Mouse (Mus musculus): ENCODE results near the gene Selenof.
A peak's percentile ranks its signal among the peaks of the same experiment; 100 is the strongest.

The Selenof gene

DNA sequence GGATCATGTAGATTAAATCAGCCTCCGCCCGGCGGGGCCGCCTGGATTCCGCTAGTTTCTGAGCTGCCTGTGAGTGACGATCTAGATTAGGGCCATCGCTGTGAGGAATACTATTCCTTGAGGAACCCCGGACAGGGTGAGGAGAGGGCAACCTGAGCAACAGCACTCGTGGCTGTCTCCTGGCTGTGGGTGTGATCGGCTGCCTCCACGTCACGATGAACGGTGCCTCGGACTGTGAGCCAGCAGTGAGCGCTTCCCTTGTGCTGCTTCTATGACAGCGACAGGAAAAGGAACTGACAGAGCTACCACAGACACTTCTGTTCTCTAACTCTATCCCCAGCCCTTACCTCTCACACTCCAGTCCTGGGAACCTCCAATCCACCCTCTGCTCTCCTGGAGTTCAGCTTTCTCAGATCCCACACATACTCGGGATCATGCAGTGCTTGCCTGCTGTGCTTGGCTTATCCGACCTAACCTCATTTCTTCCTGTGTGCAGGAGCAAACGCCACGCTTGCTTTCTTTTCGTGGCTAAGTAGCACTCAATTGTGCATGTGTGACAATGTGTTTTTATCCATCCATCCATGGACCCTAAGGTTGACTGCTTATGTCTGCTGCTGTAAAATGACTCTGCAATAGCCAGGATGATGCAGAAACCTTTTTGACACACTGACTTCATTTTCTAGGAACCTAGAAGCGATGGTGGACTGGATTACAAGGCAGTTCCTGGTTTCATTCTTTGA lies 8.4 kb upstream of the Selenof start:
- no peak for DNase-seq (ENCODE audit: extremely low spot score, low spot score)

DNA sequence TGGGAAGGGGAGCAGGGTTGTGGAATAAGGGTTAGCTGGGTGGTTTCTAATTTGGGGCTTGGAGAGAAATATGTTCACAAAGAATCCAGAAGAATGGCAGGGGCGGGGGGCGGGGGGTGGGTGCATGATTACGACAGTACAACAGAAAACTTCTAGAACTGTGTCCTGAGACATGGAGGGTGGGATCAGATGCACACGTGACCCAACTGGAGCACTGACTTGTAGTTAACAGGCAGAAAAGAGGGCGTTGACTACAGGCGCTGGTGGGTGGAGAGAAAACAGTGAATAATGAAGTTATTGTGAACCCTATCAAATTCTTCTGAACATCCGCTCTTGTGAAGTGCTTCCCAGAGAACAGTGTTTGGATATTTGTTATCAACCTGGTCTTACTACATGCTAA lies 6.2 kb upstream of the Selenof start:
- no peak for DNase-seq (ENCODE audit: extremely low spot score, low spot score)

DNA sequence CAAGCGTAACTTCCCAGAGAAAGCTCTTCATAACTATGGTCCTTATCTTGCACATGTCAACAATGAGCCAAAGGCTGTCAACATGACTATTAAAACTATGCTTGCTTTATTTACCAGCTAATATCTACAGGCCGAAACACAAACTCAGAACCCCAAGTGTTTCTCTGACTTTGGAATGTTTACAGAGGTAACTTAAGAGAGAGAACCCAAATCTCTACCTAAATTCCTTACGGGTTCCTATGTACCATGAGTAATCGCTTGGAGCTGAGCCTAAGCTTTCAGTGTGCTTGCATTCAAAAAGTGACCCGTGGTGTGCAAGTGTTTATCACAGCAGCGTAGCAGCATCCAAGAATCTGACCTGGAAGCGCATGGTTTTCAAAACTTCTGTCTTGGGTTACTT lies 4.9 kb upstream of the Selenof start:
- DNase-seq (ENCODE audit: extremely low spot score, low spot score): no peak

DNA sequence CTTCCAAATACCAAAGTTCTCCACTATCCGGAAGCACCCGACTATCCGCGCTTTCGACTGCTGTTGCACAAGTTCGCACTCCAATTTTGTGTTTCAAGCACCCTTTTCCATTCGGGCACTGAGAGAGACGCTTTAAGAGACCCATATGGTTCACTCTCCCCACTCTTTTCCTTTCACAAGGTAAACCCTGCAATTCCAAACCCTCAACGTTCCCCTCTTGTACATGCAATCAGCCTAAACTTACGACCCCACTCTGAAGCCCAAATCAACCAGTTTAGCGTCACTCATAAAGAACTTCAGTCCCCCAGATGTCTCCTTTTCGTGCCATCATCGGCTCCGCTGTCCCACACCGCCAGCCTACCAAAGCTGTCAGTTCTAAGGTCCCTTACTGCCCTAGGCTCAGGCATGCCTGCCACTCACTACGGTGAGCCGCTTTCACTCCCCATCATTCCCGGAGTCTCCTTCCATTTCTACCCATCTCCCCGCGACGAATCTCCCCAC lies 1.2 kb upstream of the Selenof start:
- DNase-seq (ENCODE audit: extremely low spot score, low spot score): no peak

DNA sequence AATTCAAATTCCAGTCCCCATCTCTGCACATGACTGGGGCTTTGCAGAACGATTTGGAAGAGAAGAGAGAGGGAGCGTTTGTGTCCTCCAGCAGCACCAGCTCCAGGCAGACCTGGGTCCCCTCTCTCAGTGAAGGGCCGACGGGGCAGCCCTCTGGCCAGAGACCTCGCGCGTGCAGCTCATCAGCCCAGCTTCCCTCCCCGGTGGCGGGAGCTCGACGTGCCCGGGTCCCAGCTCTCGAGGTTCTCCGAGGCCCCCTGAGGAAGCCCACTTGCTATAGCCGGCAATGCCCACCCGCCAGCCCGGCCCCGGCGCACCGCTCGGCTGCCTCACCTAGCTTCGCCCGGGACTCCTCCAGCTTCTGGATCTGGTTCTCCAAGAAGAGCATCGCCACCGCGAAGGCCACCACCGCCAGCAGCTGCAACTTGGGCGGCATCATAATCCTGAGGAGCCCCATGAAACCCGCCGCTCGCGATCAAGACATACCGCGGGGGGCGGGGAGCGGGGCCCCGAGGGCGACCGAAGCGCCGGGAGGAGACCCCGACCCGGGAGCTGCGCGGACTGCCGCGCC lies 618 bp upstream of the Selenof start:
- DNase-seq (ENCODE audit: extremely low spot score, low spot score): peak; percentile 73

DNA sequence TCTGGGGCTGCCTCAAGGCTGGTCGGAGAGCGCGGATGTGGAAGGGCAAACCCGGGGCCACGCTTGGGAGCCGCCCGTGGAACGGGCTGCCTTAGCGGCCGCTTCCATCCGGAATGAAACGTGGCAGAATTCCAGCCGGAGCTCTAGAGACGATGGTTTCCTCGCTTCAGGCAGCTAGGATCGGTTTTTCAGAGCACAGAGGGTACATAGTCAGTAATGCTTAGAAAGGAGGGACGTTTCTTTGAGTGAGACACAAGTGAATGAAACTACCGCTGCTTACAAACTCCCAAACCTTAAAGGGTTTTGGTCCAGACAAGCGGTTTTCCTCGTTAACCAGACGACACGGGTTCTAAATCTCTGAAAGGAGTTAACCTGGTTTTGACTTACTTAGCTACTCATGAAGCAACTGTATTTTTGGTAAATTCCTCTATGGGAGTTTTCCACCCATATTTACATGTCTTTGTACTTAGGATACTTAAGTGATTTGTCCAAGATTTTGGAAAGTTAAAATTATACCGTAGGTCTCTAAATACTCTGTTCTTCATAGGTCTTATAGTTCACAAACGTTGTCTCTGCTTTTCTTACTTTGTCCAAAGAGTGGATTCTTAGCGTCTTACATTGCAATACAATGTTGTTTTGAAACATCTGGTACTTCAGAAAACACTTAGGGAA lies 848 bp downstream of the Selenof start:
- DNase-seq (ENCODE audit: extremely low spot score, low spot score): no peak

DNA sequence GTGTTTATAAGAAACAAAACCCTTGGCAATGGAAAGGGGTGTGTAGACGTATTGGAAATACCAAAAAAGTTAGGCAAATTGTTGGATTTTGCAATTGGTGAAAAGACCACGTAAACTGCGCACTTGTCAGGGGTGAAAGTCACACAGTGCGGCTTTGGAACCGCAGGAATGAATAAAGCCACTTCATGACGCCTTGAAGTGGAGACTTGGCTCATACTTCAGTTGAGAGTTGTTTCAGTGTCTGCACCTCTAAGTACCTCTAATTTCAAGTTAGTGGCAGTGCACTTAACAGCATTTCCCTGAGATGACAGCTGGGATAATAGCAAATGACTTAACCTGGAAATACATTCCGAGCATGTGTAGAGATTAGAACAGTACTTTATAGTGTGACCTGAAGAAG lies 4.2 kb downstream of the Selenof start:
- DNase-seq (ENCODE audit: extremely low spot score, low spot score): no peak

DNA sequence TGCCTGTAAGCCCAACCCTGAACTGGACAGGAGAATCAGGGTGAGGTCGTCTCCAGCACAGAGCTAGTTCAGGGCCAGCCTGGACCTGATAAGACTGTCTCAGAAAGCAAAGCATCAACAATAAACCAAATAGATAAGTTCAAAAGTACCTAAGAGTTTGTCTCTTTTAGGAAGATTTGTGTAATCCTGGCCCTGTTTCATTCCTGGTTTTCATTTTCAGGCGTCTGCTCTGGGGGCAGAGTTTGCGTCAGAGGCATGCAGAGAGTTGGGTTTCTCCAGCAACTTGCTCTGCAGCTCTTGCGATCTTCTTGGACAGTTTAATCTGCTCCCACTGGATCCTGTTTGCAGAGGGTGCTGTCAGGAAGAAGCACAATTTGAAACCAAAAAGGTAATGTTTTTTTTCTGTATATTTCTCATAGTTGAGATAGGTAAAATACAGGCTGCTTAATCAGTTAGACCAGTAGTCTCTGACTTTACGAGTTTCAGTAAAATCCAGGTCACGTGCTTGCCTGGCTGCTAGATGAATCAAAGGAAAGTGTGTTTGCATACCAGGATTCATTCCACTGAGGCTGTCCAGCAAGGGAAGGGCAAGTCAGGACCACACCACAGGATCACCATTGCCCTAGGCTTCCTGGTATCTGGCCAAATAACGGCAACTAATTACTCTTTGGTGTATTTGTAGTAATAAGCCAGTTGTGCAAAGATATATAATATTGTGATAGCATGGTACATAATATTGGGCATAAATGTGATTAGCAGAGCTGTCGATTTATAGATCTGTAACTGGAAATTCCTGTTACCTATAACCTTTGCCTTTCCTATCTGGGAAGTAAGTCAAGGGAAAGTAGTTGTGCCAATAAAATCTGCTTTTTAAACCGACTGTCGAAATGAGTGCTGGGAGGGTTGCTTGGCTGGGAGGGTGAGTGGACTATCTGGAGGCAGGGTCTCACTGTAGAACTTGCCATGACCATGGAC lies 7.5 kb downstream of the Selenof start:
- no peak for DNase-seq (ENCODE audit: extremely low spot score, low spot score)

DNA sequence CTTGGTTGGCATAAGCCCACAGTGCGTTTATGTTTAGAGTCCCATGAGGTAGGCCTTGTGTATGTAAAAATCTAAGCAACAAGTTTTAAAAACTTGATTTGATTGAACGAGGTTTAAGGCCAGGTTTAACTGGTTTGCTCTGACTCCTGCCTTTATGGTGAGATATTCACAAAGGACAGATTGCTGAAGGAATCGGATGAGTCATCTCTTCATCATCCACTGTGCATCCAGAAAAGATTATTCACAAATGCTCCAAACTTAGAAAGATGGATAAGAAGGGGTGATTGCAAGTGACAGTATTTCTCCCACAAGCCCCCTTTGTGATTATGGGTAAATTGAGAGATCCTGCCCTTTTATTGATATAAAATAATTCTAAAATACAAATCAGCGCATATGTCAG lies 8.8 kb downstream of the Selenof start:
- DNase-seq (ENCODE audit: extremely low spot score, low spot score): no peak

DNA sequence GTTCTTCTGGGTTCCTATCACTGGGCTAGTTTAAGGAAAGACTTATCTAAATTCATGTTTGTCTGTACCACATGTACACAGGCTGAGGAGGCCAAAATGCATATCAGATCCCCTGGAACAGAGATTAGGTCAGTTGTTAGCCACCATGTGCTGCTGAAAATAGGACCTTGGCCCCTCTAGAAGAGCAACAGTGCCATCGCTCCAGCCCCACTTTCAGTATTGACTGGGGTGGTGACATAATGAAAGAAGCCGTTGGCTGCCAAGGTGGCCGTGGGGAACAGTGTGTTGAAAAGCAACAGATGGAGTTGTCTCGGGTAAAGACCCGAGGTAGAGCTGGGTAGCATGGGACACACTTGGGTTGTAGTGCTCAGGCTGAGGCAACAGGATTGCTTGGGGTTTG lies 9.7 kb downstream of the Selenof start:
- no peak for DNase-seq (ENCODE audit: extremely low spot score, low spot score)

DNA sequence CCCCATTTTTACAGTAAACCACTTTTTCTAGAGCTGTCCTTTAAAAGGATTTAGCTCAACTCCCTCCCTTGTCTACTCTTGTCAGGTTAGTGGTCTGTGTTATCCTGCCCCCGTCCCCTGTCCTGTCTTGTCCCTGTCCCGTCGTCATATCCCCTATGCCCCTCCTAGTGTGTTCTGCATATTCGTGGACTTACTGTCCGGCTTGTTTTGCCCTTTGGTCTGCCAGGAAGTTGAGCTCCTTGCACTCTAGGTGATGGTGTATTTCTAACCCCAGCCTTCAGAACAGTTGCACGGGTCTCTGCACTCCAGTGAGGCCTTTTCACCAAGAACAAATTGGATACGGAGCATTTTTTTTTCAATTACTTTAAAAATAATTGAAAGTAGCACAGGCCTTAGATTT lies 10.2 kb downstream of the Selenof start:
- DNase-seq (ENCODE audit: extremely low spot score, low spot score): no peak

DNA sequence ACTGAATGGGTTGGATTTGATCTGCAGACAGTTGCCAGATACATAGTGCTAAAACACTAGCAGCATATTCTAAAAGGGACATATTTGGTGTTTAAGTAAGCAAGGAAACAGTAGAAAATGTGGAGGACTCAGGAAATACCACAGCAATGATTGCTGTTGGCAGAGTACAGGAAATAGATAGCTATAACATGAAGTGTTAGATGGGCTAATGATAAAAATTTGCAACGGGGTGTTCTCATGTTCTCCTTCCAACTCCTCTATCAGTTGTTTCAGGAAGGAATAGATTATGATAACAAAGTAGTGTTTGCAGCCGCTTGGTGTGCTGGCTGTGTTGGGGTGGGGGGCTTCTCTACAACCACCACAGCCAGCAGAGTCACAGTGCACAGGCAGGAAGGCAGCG lies 11.7 kb downstream of the Selenof start:
- no peak for DNase-seq (ENCODE audit: extremely low spot score, low spot score)

DNA sequence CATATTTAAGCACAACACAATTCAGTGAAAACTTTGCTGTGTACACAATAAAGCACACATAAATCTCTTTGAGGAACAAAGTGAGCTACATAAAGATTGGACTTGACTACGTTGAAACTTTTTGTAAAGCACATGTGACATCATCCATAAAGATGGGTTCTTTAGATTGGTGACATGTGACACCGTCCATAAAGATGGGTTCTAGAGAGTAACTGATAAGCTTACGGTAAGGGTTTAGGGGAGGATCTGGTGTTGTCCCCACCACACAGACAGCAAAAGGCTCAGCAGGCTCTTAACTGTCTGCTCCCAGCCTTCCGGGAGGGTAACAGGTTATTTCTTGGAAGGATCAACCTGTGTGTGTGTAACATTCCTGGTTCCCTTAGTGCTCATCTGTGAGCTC lies 12.2 kb downstream of the Selenof start:
- DNase-seq (ENCODE audit: extremely low spot score, low spot score): no peak

DNA sequence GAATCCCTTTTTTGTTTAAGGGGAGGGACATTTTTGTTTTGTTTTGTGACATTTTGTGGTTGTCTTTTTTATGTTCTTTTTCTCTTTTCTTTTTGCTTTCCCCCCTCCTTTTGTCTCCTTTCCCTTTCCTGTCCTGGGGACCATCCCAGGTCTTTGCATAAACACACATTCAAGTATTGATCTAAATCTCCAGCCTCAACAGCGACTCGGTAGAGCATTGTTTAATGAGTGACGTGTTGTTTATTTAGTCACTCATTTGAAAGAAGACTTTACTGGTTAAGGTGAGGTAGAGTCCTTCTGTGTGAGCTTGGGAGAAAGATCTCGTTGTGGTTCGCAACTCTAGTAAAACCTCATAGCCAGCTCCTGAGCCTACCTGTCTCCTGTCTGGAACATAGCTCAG lies 13.7 kb downstream of the Selenof start:
- no peak for DNase-seq (ENCODE audit: extremely low spot score, low spot score)

DNA sequence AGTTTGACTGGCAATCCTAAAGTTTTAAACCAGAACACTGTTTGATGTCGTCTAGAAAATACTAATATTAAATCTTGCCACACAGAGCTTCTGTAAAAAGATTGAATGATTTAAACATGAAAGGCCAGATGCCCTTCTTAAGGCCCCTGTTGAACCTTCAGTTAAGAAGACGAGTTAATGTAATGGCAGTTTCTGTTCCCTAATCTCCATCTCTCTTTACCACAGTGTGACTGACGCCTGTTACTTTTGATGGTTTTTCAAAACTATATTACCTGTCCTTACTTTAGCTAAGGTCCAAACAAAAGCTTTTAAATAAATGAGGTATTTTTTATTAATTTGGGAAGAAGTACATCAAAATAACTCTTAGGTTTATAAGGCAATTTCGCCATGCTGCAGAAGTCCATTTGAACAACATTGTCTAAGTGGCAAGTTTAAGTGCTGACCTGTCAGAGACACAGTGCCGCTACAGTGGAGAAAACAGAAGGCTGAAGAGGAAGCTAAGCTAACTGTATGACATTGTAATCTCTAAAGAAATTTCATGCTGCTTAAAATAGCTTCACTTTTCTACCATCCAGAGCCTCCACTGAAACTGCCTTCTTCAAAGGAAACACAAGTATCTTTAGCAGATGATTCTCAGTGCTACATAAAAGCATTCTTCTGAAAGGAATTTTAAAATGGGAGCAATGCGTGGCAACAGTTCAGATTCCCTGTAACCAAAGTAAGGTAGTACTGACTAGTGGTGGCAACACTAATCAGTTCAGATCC lies 14.9 kb downstream of the Selenof start:
- DNase-seq (ENCODE audit: extremely low spot score, low spot score): no peak

DNA sequence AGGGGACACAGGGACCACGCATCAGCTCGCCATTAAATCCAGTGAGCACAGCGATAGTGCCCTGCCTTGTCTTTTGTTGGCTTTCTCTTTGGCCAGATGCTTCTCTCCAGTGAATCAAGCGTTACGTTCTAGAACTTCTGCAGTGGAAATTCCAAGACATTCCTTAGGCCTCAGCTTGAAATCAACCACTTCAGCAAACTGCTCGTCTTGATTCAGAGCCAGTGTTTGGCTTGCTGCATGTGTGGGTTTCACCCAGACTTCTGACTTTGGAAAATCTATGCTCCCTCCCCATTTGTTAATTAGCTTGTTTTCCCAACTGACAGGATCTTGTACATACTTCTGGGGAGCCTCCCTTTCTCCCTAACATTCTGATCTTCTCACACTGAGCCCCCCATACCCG lies 16.6 kb downstream of the Selenof start:
- DNase-seq (ENCODE audit: extremely low spot score, low spot score): no peak

DNA sequence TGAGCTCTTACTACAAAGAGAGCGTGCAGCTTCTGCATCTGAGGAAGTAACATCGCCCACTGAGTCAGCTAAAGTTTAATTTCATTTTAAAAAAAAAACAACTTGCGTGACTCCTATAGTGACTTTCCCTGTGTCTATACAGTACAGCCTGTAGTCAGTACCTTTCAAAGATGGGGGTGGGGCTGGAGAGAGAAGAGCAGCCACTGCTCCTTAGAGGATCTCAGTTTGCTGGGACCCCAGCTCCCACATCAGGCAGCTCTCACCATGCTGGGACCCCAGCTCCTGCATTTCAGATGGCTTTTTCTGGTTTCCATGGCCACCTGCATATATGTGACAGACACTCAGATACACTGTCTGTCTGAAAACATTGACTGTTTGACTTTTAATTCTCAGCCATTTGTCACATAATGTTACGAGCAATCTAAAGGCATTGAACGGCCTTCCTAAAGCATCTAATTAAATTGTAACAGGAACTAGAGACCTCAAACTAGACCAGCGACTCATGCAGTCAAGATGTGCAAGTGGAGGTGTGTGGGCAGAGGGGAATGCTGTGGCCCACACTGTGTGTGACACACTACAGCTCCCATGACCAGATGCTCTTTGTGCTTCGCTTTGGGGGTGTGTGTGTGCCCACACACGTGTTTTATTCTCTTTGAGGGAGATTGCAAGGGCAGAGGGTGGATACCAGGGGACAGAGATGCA lies 19.2 kb downstream of the Selenof start:
- DNase-seq (ENCODE audit: extremely low spot score, low spot score): no peak

DNA sequence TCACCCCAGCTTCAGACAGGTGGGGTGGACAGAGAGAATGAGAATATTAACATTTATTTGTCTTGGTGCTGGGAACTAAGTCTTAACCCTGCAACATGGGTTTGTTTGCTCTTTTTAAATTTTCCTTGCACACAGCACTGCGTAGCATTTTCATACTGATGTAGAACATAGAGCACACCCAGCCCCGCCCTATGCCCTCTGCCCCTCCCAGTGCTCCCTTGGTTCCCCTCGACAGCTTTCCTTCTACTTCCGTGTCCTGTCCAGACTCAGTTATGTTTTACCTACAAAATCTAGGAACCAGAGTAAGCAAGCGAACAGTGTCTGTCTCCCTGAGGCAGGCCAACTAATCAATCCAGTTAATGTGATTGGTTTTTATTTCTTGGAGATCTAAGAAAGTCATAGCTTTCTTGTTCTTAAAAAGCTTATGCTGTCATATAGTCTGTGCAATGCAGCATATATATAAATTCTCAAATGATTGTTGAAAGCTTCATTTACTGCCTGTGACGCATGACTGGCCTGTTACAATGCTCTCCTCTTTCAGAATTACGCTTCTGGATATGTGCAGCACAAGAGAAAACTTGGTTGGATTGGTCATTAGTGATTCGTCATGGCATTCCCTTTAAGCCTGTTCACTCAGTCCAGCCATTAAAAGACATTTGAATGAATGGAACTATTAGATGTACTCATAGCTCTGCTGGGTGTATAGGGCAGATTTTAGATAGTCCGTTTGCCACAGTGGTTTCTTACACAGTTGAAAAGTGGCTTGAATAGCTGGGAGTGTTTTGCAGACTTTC lies 23.1 kb downstream of the Selenof start:
- no peak for DNase-seq (ENCODE audit: extremely low spot score, low spot score)

DNA sequence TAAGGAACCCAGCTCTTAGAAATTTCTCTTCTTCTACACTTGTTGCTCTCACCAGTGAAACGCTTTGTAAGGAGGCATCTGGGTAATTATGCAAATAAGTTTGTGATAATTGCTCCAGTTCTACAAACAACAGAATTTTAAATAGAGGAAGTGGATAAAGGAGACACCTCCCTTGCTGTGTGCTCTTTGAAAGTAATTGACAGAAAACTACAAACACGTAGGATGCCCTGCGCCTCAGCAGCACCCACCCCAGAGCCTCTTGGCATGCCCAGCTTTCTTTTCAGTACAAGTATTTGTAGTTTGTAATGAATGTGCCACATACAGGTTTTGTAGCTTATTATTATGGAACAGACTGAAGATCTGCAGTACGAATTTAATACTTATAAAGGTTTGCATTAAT lies 27.0 kb downstream of the Selenof start:
- no peak for DNase-seq (ENCODE audit: extremely low spot score, low spot score)
